Mouse (Mus musculus): Measurements from ENCODE around the gene Lingo2.

- TF ChIP-seq MAZ (IDR thresholded peaks at IDR 0.05; ENCODE audit: low read depth, low read length): no peak
- no peak for TF ChIP-seq POLR2A (IDR thresholded peaks at IDR 0.05; ENCODE audit: control insufficient read depth in 1 of 2, insufficient read depth in 1 of 2, low read depth in 1 of 2, low read length in 2 of 2, poor library complexity in 1 of 2)
- no peak for TF ChIP-seq MYB (IDR thresholded peaks at IDR 0.05; ENCODE audit: low read depth, low read length)
Measured at GRCm38 (mm10) chr4:35846518-35846917, 1105.0 kb downstream of the Lingo2 start.

Measured in MEL (cell line).